Mouse (Mus musculus) inflammation-experienced regulatory T-cells (primary cell): ENCODE results near the gene Egln3. TPM values are rescaled to one million over a fixed set of nuclear protein-coding genes. Genes with fewer than 3 reads are reported as not detected.

Experiments
- polyA plus RNA-seq, 2 experiments: library from polyadenylated mRNA; unstranded; fragments of 100-300 nt; shearing (Covaris generic); gene quantifications; one replicate each; pipeline ENCODE4 v1.2.1; 2017

Egln3 gene
- polyA plus RNA-seq: 1 to 10 TPM; 3.5 to 5.0 TPM

GRCm38 (mm10) chr12:54203656-54204045 is at the start of gene Egln3:
TSS of gene Egln3 (minus strand) at chr12:54203860.

